Mouse (Mus musculus) megakaryocyte, embryonic 14.5 days (primary cell): ENCODE measurements around the gene Tepp. TPM values are rescaled to one million over a fixed set of nuclear protein-coding genes. Genes with fewer than 3 reads are reported as not detected.

Source experiments
- H3K27me3 ChIP-seq: replicated peaks from 2 replicates; pipeline ENCODE3; 2012; ENCODE audit warnings: inconsistent platforms
- H3K36me3 ChIP-seq: replicated peaks from 2 replicates; pipeline ENCODE3; 2012; ENCODE audit warnings: low read length, inconsistent platforms, mixed read lengths
- H3K4me1 ChIP-seq: 2 replicates; pipeline ENCODE4 v1.6.1; 2012; ENCODE audit warnings: inconsistent platforms
- H3K4me3 ChIP-seq: replicated peaks from 2 replicates; pipeline ENCODE3; 2012; ENCODE audit warnings: moderate library complexity, mild to moderate bottlenecking, inconsistent platforms
- H3K9me3 ChIP-seq: 2 replicates; pipeline ENCODE4 v1.6.1; 2012; ENCODE audit warnings: inconsistent platforms
- FLI1 ChIP-seq: IDR thresholded peaks from 2 replicates; pipeline ENCODE4 v1.6.1; 2012; ENCODE audit warnings: low read length, inconsistent platforms, mixed read lengths
- GATA1 ChIP-seq: IDR thresholded peaks from 3 replicates; pipeline ENCODE4 v1.6.1; 2012; ENCODE audit warnings: mixed read lengths, low read length, inconsistent platforms, borderline replicate concordance
- polyA plus RNA-seq: library from polyadenylated mRNA; stranded (reverse); fragments of >175 nt; gene quantifications from 2 replicates; pipeline ENCODE4 v1.2.3, GENCODE M21; 2012; ENCODE audit warnings: low replicate concordance; ENCODE audit not compliant: insufficient read depth

Gene Tepp
- polyA plus RNA-seq, 1 experiment, result not detected

GRCm38 (mm10) chr8:95305526-95305925 lies 4.8 kb upstream of the Tepp start:
- peaks cover 61% of the 10 kb centered on the region for H3K27me3 ChIP-seq
- no peak overlapping the region for H3K4me3 ChIP-seq
- H3K4me1 ChIP-seq, result peaks cover 7% of the 10 kb centered on the region
- H3K36me3 ChIP-seq, result no peaks in the 10 kb centered on the region
- H3K9me3 ChIP-seq, result no peaks in the 10 kb centered on the region
- TF ChIP-seq FLI1, result no peak
- TF ChIP-seq GATA1, result no peak

GRCm38 (mm10) chr8:95306431-95306830 lies 3.9 kb upstream of the Tepp start, which contains the start of gene Cngb1:
TSS of gene Cngb1 (minus strand) at chr8:95306585.
- peaks cover 63% of the 10 kb centered on the region for H3K27me3 ChIP-seq
- H3K36me3 ChIP-seq, result no peaks in the 10 kb centered on the region
- peaks cover 6% of the 10 kb centered on the region for H3K4me1 ChIP-seq
- TF ChIP-seq GATA1 (no peak), FLI1 (no peak)
- no peak within 1 kb of the TSS for H3K4me3 ChIP-seq
- no peaks in the 10 kb centered on the region for H3K9me3 ChIP-seq

GRCm38 (mm10) chr8:95312836-95313235 lies 2.5 kb downstream of the Tepp start:
- no peaks in the 10 kb centered on the region for H3K36me3 ChIP-seq
- H3K4me3 ChIP-seq, result no peak overlapping the region
- peaks cover 24% of the 10 kb centered on the region for H3K4me1 ChIP-seq
- TF ChIP-seq FLI1, result no peak
- TF ChIP-seq GATA1, result no peak
- H3K9me3 ChIP-seq, result peaks cover 3% of the 10 kb centered on the region; the same call in 1 of the 2 replicates
- H3K27me3 ChIP-seq, result peaks cover 48% of the 10 kb centered on the region

- Histone ChIP-seq H3K4me1 (peaks cover 24% of the 10 kb centered on the region), H3K9me3 (peaks cover 10% of the 10 kb centered on the region), H3K4me3 (no peak overlapping the region), H3K27me3 (peaks cover 46% of the 10 kb centered on the region), H3K36me3 (no peaks in the 10 kb centered on the region)
- TF ChIP-seq GATA1 (no peak), FLI1 (no peak)
Observed at GRCm38 (mm10) chr8:95313857-95314256, 3.5 kb downstream of the Tepp start.

- TF ChIP-seq FLI1 (no peak), GATA1 (no peak)
- no peaks in the 10 kb centered on the region for H3K36me3 ChIP-seq
- no peak overlapping the region for H3K4me3 ChIP-seq
- peaks cover 11% of the 10 kb centered on the region for H3K9me3 ChIP-seq
- peaks cover 42% of the 10 kb centered on the region for H3K27me3 ChIP-seq
- peaks cover 20% of the 10 kb centered on the region for H3K4me1 ChIP-seq
Observed at GRCm38 (mm10) chr8:95314707-95315106, 4.3 kb downstream of the Tepp start.

GRCm38 (mm10) chr8:95315350-95315749 lies 5.0 kb downstream of the Tepp start:
- H3K4me3 ChIP-seq, result no peak overlapping the region
- H3K27me3 ChIP-seq, result peaks cover 49% of the 10 kb centered on the region
- H3K36me3 ChIP-seq, result no peaks in the 10 kb centered on the region
- H3K4me1 ChIP-seq, result peaks cover 26% of the 10 kb centered on the region
- peaks cover 14% of the 10 kb centered on the region for H3K9me3 ChIP-seq
- TF ChIP-seq GATA1, result no peak
- no peak for TF ChIP-seq FLI1

- H3K27me3 ChIP-seq, result peaks cover 51% of the 10 kb centered on the region
- peaks cover 28% of the 10 kb centered on the region for H3K4me1 ChIP-seq
- peaks cover 18% of the 10 kb centered on the region for H3K36me3 ChIP-seq
- no peak for TF ChIP-seq GATA1
- TF ChIP-seq FLI1, result no peak
- H3K4me3 ChIP-seq, result peak overlapping the region; percentile 88
- H3K9me3 ChIP-seq, result peaks cover 14% of the 10 kb centered on the region
Observed at GRCm38 (mm10) chr8:95320224-95321139, 10.1 kb downstream of the Tepp start.

- Histone ChIP-seq H3K4me1 (peaks cover 49% of the 10 kb centered on the region), H3K4me3 (no peak overlapping the region), H3K9me3 (peaks cover 7% of the 10 kb centered on the region), H3K36me3 (peaks cover 45% of the 10 kb centered on the region), H3K27me3 (peaks cover 42% of the 10 kb centered on the region)
- no peak for TF ChIP-seq FLI1
- TF ChIP-seq GATA1, result no peak
Observed at GRCm38 (mm10) chr8:95323201-95323600, 12.8 kb downstream of the Tepp start.

GRCm38 (mm10) chr8:95324646-95325045 lies 14.3 kb downstream of the Tepp start:
- peaks cover 33% of the 10 kb centered on the region for H3K27me3 ChIP-seq
- peaks cover 57% of the 10 kb centered on the region for H3K4me1 ChIP-seq
- H3K4me3 ChIP-seq, result no peak overlapping the region
- TF ChIP-seq FLI1 (no peak), GATA1 (no peak)
- peaks cover 60% of the 10 kb centered on the region for H3K36me3 ChIP-seq
- H3K9me3 ChIP-seq, result 0 out of 2 replicates have a peak, but pooled peaks cover 9% of the 10 kb centered on the region

GRCm38 (mm10) chr8:95326822-95327221 lies 16.5 kb downstream of the Tepp start:
- H3K9me3 ChIP-seq, result 0 out of 2 replicates have a peak, but pooled peaks cover 6% of the 10 kb centered on the region
- H3K4me1 ChIP-seq, result peaks cover 54% of the 10 kb centered on the region
- peaks cover 12% of the 10 kb centered on the region for H3K27me3 ChIP-seq
- H3K4me3 ChIP-seq, result no peak overlapping the region
- peaks cover 66% of the 10 kb centered on the region for H3K36me3 ChIP-seq
- TF ChIP-seq GATA1 (no peak), FLI1 (no peak)
